Mouse (Mus musculus) urinary bladder, postnatal 10 days (tissue): ENCODE measurements around the gene Csdc2.
"Not testable (repeated sequence)": the region's sequence is repeated elsewhere in the genome, so short reads cannot be mapped to it uniquely, and the experiment has no call there.

Source experiments
- DNase-seq: peaks from one replicate; pipeline ENCODE4 v3.0.0; 2022; ENCODE audit warnings: low spot score

The Csdc2 gene

DNA sequence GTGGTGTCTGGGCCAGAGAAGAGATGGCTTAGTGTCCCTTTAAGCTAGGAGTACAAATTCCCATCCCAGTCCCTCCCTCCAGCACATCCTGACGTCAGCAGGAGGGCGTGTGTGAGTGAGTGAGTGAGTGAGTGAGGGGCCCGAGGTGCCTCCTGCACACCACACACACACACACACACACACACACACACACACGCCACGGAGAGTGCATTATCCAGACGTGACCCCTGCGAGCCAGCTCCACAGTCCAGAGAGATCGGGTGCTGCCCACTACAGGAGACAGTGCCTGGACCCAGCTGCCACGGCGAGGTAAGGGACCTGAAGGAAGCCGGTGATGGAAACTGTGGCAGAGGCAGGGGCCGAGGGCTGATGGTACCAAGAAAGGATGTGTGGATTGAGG, at the start of gene Csdc2:
TSS of gene Csdc2 (plus strand) at position 81 of the 400 bp plus-strand sequence.
- DNase-seq = no peak

DNA sequence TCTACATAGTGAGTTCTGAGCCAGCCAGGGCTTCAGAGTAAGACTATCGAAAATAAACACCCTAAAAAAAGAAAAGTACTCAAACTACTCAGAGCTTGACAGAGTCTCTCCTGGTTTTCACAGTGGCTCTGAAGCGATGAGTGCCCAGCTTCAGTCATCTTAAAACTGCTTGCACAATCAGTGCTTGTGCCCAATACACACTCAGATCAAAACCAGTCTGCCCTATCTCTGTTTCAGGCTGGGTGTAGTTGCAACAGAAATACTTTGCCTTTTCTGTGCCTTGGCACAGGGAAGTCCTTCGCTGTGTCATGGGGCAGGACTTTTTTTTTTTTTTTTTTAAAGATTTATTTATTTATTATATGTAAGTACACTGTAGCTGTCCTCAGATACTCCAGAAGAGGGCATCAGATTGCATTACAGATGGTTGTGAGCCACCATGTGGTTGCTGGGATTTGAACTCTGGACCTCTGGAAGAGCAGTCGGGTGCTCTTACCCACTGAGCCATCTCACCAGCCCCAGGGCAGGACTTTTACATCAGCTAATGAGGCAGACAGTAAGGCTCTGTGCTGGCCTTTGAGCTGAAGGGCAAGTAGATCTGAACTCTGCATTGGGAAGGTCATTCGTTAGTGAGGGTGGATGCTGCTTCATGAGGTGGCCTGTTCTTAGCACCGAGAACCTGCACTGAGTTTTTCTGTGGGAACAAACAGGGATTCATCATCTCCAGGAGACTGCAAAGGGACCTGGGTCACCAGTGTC, 49.6 kb upstream of the Csdc2 start:
- no peak for DNase-seq

DNA sequence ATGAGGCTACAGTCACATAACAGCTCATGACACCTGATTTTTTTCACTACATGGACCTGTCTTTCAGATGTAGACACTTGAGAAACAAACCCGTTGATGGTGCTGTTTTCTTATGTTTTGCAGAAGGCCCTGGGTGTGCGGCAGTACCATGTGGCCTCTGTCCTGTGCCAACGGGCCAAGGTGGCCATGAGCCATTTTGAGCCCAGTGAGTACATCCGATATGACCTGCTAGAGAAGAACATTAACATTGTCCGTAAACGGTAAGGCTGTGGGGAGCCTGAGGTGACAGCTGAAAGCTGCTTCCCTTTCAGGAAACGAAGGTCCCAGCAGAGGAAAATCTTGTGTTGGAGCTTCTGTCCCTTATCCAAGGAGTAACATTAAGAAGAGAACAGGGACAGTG, 47.4 kb upstream of the Csdc2 start:
- DNase-seq = no peak

DNA sequence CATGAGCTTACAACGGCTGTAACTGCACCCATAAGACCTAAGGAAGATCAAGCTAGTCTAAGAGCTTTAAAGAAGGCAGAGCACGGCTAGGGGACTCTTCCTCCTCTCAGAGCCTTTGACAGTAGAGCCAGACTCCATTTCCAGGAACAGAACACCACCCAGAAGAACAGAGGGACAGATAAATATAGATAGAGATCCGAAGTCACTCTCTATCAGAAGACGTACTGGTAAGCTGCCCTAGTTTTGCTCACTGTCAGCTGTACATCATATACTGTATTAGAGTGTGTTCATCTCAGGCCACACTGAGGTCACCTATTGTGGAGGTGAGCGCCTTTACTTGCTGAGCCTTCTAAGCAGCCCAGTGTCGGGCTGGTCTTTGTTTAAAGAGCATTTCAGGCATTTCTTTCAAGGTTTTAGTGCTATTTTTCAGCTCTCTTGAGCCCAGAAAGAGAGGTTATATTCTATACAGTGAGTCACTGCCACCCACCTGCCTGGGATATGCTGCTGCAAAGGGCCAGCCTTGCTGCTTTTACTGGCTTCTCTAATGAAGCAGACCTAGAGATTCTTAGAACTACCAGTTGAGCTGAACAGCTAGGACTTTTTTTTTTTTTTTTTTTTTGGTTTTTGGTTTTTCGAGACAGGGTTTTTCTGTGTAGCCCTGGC, 45.3 kb upstream of the Csdc2 start:
- DNase-seq = no peak

DNA sequence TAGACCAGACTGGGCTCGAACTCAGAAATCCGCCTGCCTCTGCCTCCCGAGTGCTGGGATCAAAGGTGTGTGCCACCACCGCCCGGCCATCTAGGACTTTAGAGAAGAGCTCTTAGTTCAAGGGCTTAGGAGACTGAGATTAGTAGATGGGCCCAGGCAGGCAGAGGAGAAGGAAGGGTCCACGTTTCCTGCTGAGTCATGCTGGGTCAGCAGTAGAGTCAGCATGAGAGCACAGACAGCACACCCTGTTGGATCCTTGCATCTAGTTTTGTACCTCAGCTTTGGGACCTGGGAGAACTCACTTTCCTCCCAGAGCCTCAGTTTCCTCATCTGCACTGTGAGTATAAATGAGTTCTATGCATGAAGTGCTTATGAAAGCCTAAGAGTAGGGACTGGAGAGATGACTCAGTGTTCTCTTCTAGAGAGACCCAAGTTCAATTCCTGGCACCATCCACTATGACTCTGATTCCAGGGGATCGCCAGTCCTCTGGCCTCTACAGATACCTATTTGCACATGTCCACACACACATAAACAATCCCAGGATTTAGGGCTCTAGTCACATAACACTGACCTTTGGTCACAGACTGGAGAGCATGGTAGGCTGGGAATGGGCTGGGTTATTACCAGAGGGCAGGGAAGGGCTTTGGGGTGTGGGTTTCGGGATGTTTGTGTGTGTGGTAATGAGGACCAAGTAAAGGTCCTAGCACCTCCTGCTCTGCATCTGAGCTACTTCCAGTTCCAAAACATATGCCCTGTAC, 44.6 kb upstream of the Csdc2 start:
- no peak for DNase-seq

DNA sequence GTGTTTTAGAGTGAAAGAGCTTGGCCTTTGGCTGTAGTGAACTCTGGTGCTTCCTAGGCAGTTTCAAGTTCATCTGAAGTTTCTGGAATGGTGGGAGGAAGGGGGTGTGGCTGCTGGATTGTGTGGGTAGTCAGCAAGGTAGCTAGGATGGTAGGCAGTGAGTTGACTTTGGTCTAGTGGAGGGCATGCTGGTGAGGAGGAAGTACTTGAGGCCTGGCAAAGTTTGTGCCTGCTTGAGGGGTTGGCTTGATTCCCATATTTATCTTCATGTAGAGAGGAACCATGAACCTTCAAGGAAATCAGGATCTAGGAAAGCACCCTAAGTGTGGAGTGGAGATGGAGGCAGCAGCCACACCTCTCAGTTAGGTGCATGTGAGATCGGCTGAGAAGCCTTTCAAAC, 42.6 kb upstream of the Csdc2 start:
- DNase-seq = no peak

DNA sequence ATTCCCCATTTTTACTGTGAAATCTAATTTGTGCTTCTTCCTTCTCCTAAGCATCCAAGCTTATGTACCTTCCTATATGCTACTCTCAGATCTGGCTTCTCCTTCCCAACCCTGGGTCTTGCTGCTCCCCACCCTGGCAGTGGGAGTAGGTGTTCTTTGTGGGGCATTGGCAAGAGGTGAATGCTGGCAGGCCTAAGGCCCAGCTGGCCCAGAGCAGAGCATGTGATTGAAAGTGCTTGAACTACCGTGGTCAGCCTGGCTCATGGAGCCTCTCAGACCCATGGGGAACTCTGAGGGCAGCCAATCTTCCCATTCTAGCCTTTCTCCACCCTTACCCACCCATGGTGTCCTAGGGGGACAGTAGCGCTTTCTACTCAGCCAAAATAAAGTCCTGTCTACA, 40.2 kb upstream of the Csdc2 start:
- no peak for DNase-seq

DNA sequence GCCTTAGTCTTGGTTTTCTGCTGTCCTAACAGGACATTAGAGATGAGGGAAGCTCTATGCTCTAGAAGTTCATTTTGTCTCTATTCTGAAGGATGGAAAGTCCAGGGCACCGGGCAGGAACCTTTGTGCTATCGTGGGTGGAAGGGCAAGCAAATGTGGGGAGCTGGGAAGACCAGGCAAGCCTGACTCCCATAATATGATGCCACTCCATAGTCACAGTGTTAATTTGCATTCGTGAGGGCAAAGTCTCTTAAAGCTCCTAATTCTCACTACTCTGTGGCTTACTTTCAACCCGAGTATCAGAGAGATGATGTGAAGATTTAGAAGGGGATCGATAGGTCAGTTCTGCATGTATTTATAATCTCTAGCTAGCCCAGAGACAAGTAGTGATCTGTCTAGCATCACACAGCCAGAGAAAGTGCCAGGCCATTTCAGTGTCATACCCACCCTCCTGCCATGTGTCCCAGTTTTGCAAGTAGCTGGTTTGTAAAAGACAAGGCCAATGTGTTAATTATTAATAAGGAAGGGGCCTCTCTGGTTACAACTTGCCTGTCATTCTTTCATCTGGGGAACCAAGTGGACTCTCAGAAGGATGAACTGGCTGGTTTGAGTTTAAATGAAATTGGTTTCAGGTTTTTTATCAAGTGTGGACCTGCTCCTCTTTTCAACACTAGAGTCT, 38.8 kb upstream of the Csdc2 start:
- no peak for DNase-seq

DNA sequence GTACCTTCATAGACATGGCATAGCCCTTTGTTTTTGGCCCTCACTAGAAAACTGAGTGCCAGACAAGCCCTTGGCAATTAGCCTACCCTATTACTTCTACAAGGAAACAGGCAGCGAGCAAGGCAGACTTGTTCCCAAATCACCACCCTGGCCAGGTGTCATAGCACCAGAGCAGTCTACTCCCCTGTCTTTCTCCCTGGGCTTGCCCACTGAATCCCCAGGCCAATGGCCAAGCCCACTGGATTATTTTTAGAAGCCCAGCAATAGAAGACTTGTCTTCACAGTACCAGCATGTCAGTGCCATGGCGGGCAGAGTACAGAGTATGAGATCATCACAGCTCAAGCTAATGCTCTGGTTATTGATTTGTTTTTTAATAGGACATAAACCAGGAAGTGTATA, 37.8 kb upstream of the Csdc2 start:
- no peak for DNase-seq

DNA sequence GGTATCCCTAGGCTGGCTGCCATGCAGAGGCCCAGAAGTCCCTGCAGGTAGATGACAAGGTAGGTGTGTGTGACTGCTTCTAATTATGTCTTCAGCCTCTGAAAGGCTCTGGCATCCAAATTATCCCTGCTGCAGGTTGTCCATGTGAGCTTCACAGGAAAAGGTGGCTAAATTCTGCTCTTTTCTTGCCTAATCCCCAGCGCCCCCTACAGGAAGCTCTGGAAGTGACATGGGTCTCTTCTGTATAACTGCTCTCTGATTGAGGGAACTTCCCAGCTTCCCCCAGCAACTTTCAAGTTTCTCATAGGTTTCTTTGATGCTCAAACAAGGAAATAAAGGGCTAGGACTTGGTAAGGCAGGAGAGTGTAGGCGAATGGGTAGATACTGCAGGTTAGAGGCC, 31.6 kb upstream of the Csdc2 start:
- DNase-seq = no peak

DNA sequence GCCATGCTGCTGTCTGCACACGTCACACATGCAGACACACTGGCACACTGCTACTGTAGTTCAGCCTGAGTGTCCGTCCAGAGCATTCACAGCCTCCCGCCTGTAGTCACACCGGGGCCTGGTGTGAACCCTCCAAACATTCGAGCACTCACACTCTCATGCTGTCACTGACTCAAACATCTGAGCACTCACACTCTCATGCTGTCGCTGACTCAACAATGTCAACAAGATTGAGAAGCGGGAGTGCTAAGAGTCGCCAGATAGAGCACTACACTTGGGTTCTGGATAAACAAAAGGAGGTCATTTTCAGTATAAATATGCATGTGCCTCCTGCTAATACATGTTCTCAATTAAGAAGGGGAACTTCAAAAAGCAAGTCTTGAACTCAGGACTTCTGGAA, 28.6 kb upstream of the Csdc2 start:
- no peak for DNase-seq

DNA sequence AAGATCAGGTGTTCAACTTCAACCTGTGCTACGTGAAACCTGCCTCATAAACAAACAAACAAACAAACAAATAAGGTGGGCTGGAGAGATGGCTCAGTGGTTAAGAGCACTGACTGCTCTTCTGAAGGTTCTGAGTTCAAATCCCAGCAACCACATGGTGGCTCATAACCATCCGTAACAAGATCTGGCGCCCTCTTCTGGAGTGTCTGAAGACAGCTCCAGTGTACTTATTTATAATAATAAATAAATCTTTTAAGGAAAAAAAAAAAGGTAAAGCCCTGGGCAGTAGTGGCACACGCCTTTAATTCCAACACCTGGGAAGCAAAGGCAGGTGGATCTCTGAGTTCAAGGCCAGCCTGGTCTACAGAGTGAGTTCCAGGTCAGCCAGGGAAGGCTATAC, 27.8 kb upstream of the Csdc2 start:
- not testable (repeated sequence) for DNase-seq

DNA sequence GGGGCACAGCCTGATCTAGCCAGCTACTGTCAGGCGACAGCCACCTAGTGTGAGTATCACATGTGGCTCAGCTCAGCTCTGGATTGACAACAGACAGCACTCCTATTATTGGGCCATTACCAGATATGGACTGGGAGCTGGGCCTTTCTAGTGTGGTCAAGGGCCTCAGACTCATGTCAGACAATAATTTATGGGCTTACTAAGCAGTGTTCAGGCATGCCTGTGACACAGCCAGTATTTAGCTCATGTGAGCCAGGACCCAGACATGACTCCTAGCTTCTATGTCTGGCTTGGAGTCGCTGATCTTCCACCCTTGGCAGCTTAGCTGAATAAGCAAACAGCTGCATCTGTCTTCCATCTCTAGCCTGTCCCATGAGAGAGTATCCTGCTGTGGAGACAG, 24.1 kb upstream of the Csdc2 start:
- DNase-seq = no peak

DNA sequence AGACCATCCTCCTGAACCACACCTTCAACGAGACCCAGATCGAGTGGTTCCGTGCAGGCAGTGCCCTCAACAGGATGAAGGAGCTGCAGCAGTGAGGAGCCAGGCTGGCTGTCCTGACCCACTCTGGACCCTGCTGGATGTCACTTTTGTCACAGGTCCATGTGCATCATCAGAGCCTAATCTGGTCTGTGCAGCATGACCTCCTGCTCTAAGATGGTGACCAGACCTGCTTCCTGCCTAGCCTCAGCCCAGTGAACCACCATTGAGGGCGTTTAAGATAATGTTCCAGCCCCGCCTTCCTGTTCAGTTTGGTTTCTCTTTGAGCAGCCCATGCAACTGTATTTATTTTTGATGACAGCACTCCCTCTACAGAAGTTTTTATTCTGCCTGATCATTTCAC, 21.9 kb upstream of the Csdc2 start:
- DNase-seq = no peak

DNA sequence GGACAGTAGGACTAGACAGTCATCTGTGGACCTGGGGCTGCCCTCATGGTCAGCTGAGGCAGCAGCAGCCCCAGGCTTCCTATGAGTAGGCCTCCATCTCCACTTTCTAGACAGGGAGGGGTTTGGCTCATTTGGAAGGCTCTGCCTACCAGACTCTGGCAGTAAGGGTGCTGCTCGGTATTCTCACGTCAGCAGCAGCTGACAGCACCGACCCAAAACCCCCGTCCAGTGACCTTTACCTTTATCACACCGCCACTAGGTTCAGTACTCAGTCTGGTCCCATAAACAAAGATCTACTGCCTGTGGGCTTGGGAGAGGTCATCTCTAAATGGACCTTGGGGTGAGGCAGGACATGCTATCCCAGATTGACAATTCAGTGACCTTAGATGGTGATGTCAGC, 20.9 kb upstream of the Csdc2 start:
- DNase-seq = no peak

DNA sequence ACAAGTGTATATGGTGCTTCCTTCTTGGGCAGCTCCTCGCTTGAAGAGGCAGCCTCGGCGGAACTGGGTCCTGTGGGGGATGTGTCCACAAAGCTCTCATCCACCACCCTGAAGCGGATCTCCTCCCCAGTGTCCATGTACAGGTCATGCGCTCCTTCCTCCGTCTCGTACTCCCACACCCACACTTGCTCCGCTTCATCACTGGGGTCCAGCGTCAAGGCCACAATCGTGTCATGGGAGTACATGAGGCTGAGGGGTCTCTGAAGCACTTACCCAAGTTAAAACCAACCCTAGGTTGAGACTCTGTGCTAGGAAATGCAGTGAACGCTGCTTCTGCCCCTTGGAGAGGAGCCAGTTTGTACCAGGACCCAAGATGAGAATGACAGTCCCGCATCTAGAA, 19.4 kb upstream of the Csdc2 start:
- DNase-seq = no peak

DNA sequence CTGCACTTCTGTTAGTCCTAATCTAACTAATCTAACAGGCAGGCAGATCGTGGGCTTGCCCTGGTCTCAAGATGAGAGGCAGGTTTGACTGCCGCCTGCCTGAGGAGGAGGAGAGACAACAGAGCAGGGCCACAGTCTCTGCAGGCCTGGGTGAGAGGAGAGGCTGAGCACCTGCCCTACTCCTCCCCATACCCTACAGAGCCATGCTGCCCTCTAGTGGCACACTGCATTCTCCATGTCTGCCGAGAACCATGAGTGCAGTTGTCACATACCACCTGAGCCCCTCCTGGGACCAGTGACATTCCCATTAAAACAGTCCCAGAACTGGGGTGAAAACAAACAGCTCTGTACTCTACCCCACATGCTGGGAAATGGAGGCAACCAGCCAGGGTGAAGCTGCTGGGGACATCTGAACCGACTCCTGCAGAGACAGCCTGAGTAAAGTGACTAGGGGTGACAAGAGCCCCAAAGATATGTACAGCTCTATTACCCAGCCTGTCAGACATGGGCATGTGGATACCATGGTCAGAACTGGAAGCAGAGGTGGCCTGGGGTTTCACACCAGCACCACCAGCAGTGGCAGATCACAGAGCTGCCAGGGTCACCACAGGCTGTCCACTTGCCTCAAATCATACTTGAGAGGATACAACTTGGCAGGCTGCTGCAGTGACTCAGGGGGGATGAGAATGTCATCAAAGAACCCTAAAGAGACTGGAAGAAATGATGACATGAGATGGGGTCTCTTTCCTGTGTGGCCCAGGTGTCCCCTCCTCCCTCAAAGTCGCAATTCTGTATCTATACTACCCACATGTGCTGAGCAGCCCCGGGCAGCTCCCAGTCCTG, 18.7 kb upstream of the Csdc2 start:
- DNase-seq = no peak

DNA sequence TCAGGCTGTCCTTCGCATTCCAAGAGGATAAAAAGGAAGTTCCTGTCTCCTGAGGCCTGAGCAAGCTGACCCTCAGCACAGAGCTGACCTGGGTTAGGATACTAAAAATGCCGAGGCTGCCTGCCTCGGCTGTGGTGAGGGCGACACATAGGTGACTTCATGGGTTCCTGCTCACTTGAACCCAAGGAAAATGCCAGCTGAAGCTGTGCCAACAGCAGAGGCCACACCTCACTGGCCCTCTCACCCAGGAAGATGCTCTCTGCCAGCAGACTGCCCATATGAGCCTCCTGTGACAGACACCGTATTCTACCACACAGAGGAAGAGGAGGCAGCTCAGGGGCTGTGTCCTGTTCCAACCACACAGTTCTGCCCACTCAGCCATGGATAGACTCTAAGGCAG, 17.5 kb upstream of the Csdc2 start:
- DNase-seq = no peak

DNA sequence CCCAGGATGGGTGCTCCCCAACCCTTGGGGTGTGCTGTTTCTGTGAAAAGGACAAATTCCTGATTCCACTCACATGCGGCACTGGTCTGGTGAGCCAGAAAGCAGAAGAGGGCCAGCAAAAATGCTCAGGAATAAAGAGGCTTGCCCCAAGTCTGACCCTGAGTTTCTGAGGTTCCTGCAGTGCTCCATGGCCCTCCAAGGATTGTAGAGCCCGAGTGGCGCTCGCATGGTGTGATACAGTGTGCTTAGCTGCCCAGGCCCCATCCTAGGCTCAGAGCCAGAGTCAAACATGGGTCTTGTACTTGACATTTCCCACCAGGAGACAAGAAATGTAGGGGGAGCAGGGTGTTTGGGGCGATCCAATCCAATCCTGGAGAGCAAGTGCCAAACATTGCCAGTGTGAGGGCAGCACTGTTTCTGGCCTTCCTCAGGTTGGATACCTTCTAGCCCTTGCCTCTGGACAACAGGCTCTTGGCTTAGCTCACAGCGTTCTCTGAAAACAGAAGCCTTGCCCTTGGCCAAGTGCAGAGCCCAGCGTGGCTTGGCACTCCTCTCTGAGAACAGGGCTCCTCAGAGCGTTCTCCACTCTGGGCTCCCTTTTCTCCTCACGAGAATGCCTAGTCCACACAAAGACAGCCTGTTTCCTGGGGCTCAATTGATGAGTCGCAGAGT, 15.9 kb upstream of the Csdc2 start:
- DNase-seq = no peak

DNA sequence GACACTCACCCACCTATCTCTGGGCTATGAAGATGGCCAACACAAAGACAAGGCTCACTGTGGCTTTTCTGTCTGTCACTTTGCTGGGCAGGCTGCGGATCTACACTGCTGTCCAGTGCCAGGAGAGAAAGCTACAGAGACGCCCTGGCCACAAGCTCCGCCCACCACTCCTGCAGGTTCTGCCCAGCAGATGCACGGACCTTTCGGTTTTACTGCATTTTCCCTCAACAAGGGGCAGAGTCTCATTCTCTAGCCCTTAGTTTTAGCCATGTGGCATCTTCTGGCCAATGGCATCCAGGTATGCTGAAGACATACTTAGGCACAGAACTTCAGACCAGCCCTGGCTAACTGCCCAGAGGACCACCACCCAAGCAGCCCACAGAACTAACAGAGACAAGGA, 15.3 kb upstream of the Csdc2 start:
- no peak for DNase-seq

DNA sequence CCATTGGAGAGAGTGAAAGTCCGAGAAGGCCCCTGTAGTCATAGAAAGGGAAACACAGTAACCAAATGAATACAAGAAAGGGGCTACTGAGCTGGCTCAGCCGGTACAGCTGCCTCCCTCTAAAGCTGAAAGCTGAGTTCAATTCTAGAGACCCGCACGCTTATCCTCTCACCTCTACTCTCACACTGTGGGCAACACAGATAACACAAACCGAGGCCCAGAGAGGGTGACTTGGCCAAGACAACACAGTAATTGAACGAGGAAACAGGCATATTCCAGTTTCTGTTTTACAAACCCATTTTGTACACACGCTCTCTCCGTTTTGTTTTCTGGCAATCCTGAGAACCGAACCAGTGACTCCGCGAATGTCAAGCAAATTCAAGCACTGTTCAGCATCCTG, 11.6 kb upstream of the Csdc2 start:
- DNase-seq = no peak
